Mouse (Mus musculus): ENCODE data around the gene Scaf4. TPM values are rescaled to one million over a fixed set of nuclear protein-coding genes. Genes with fewer than 3 reads are reported as not detected.

The Scaf4 gene
- total RNA-seq, 2 experiments from 2014 or later = 37.4 to 50.4 TPM

GRCm38 (mm10) chr16:90291675-90292074 is 7.4 kb upstream of the Scaf4 start:
- no peak for DNase-seq

- no peak for DNase-seq
Measured at GRCm38 (mm10) chr16:90290962-90291361, 6.7 kb upstream of the Scaf4 start.

GRCm38 (mm10) chr16:90284916-90285315 is 613 bp upstream of the Scaf4 start:
- peak; percentile 24 for DNase-seq

- peak; percentile 69 for DNase-seq
Measured at GRCm38 (mm10) chr16:90283266-90283904, 918 bp downstream of the Scaf4 start.

GRCm38 (mm10) chr16:90282620-90283265 is 1.6 kb downstream of the Scaf4 start:
- DNase-seq = no peak

GRCm38 (mm10) chr16:90281406-90281805 is 2.9 kb downstream of the Scaf4 start:
- DNase-seq = no peak

DNA sequence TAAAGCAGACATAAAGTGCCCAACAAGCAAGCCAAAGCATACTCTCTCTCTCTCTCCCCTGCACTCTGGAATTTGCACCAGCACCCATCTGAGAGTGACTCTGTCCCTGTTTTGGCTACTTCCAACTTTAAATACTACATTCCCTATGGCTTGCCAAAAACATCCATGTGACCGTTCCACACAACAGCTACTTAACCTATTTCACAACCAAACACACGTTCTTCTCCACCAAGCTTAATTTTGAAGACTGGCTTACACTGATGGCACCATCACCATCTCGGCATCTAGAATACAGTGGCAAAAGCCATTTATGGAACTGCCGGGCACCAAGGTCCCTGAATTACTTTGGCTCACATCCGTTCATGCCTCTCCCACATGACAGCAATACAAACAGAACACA is 3.3 kb downstream of the Scaf4 start:
- peak; percentile 16 for DNase-seq

GRCm38 (mm10) chr16:90280515-90280914 is 3.8 kb downstream of the Scaf4 start:
- no peak for DNase-seq

DNA sequence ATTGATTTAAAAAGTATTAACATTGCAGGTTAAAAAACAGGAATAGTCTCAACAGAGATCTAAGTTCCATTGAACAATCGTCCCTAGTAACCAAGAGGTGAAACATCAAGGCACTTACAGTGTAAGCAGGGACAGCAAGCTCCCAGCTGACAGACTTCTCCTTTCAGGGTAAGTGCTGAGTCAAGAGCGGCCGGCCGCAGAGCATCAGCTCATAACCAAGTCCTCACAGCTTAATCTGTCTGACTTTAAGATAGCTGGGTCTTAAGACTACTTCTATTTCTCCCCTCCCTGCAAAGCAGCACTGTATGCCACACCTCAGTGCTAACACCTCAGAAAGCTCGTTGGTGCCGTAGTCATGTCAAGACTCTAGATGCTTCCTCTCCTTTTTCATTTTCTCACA is 5.2 kb downstream of the Scaf4 start:
- DNase-seq = no peak

DNA sequence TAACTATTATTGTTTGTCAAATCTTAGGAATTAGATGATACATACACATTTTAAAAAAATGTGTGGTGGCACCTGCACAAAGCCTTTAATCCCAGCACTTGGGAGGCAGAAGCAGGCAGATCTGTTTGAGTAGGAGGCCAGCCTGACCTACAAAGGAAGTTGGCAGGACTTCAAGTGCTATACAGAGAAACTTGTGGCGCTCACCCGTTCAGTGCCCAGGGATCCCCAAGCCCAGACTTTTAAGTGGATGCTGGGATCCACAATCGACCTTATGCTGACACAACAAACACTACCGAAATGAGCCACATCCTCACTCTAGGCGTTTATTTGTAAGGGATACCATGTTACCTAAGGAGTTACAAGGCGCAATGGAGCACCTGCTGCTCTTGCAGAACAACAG is 8.8 kb downstream of the Scaf4 start:
- no peak for DNase-seq

- DNase-seq = no peak
Measured at GRCm38 (mm10) chr16:90266581-90266980, 17.7 kb downstream of the Scaf4 start.

GRCm38 (mm10) chr16:90265106-90265505 is 19.2 kb downstream of the Scaf4 start:
- no peak for DNase-seq

GRCm38 (mm10) chr16:90264021-90264420 is 20.3 kb downstream of the Scaf4 start:
- DNase-seq = no peak

DNA sequence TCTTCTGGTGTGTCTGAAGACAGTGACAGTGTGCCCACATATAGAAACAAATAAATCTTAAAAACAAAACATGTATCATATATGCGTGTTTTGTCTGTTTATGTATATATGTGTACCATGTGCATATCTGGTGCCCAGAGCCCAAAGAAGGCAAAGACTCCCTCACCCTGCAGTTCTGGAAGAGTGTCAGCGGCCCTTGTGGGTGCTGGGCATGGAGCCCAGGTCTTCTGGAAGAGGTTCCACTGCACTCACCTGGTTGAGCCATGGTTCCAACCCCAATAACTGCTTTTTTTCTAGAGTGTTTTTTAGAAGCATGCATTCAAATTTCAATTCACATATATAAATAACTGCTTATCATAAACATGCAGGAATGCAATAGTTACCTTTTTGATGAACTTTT is 22.5 kb downstream of the Scaf4 start:
- no peak for DNase-seq

- no peak for DNase-seq
Measured at GRCm38 (mm10) chr16:90260097-90260496, 24.2 kb downstream of the Scaf4 start.

GRCm38 (mm10) chr16:90259623-90260022 is 24.7 kb downstream of the Scaf4 start:
- no peak for DNase-seq

DNA sequence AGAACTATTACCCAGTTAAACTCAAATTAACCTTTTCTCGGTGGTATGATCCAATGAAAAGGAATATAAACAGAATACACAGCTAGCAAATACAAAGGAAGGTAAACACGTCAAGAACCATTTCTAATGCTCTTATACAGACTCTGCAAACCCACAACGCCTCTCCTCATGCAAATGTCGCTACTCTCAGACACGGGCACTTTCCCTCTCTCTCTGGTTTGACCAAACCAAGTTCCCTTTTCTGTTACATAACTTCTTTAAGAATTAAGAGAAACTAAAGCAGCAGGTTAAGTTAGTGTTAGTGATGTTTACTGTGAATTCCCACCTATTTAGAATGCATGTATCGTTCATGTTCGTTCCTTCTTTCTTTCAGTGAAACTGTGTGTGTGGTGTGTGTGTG is 25.4 kb downstream of the Scaf4 start:
- DNase-seq = no peak

- no peak for DNase-seq
Measured at GRCm38 (mm10) chr16:90252521-90252920, 31.8 kb downstream of the Scaf4 start.

GRCm38 (mm10) chr16:90251256-90251655 is 33.0 kb downstream of the Scaf4 start:
- DNase-seq = peak; percentile 36

- DNase-seq = no peak
Measured at GRCm38 (mm10) chr16:90250099-90250498, 34.2 kb downstream of the Scaf4 start.

DNA sequence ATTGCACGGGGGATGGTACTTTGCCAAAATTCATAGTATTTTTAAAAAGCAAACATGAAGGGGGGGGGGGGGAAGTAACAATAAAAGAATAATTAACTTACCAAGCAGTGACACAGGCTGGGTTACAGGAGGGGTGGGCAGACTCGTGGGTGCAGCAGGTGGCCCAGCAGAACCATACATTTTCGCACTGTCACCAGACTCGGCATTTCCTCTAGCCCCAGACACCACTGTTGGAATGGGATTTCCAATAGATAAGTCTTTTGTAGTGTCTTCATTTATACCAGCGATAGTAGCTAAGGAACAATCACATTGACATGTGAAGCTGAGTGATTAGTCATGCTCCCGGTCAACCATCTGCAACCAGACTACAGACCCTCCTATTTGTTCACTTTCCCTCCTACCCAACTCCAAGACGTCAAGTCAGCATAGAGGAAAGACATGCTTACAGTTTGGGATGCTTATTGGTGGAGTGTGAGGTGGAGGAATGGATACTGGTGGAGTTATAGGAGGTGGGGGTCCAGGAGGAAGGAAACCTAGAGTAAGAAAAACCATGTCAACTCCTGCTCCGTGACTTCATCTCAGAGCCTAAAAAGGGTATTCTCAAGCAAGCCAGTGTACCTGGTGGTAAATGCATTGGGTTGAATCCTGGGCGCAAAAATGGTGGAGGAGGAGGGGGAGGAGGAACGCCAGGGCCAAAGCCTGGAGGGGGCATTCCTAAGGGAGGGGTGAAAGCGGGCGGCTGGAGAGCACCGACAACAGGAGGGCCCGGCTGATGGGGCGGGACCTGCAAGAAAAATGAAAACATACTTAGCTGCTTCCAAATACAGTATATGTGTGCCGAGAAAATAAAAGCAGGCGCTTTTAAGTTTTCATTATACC is 41.6 kb downstream of the Scaf4 start:
- no peak for DNase-seq

GRCm38 (mm10) chr16:90241875-90242274 is 42.4 kb downstream of the Scaf4 start:
- DNase-seq = no peak

GRCm38 (mm10) chr16:90239128-90239746 is 45.1 kb downstream of the Scaf4 start:
- no peak for DNase-seq

All from adrenal gland, postnatal 10 days (tissue).